Mouse (Mus musculus): ENCODE measurements around the gene Gsdma. TPM values are rescaled to one million over a fixed set of nuclear protein-coding genes. Genes with fewer than 3 reads are reported as not detected.

Gsdma gene
- total and polyA plus RNA-seq, 3 experiments = 0.10 TPM; not detected in 2

DNA sequence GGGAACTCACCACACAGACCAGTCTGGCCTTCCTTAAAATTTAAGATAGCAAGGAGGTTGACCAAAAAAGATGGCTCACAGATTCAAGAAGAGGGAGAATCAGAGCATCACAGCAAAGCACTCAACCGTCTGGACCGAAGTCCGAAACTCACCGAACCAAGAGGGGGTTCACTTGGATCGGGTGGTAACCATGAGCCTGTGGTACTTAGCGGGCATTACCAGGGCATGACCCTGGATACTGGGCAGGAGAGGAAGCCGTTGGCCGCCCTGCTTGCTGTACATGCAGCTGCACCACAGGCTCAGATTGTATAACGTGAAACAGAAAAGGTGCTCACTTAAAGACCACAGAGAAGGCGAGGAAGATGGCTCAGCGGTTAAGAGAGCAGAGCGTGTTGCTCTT, 33.1 kb downstream of the Gsdma start:
- no peak overlapping the region for H3K27ac ChIP-seq (ENCODE audit: insufficient read depth, low read depth)
- no peak for DNase-seq (ENCODE audit: extremely low read depth)
- TF ChIP-seq POLR2A (IDR thresholded peaks at IDR 0.05; ENCODE audit: low read depth, low read length) (peak; percentile 5; the same call in 1 of the 2 replicates), MAX (IDR thresholded peaks at IDR 0.05; ENCODE audit: low read length) (no peak), POLR2AphosphoS2 (IDR thresholded peaks at IDR 0.05; ENCODE audit: low read depth, low read length) (0 out of 2 replicates have a peak, but pooled peaks have one; percentile 26), EP300 (IDR thresholded peaks at IDR 0.05; ENCODE audit: low read length) (no peak)
- H3K9me3 ChIP-seq (replicated peaks; ENCODE audit: low read length) = no peaks in the 10 kb centered on the region
- H3K4me2 ChIP-seq (ENCODE audit: insufficient read depth, low read depth, poor library complexity, severe bottlenecking) = no peak overlapping the region
- no peaks in the 10 kb centered on the region for H3K79me2 ChIP-seq (replicated peaks; ENCODE audit: control insufficient read depth, extremely low read depth, insufficient read depth, poor library complexity, severe bottlenecking)
- dilution Hi-C loops (cut with MboI; ENCODE audit: extremely low pct_ligation_motif_present, extremely low pct_unique_long_range_greater_than_20kb, low sequenced_read_pairs) (no loop called here), in situ Hi-C loops (cut with MboI; ENCODE audit: low pct_ligation_motif_present, low pct_unique_long_range_greater_than_20kb, low sequenced_read_pairs) (loop anchor here (5.0 to 10.0 kb wide), 2 partner anchors 90 to 218 kb away; no protein-coding TSS in a partner anchor)
- H3K36me3 ChIP-seq (replicated peaks in 1 of 2; ENCODE audit: control insufficient read depth in 1 of 2, insufficient read depth in 1 of 2, low read length in 1 of 2) = peaks cover 42 to 55% of the 10 kb centered on the region in 2 experiments
- H3K4me1 ChIP-seq (ENCODE audit: control insufficient read depth in 1 of 2, insufficient read depth in 2 of 2) = peaks cover 8 to 29% of the 10 kb centered on the region in 2 experiments; a peak in 3 of 4 replicates
- no peak overlapping the region for H3K4me3 ChIP-seq (replicated peaks in 1 of 3; ENCODE audit: low read depth in 2 of 3, low read length in 2 of 3, poor library complexity in 1 of 3)
- no peak overlapping the region for H3K9ac ChIP-seq (ENCODE audit: insufficient read depth, low read depth)
- no peaks in the 10 kb centered on the region for H3K27me3 ChIP-seq (replicated peaks)

DNA sequence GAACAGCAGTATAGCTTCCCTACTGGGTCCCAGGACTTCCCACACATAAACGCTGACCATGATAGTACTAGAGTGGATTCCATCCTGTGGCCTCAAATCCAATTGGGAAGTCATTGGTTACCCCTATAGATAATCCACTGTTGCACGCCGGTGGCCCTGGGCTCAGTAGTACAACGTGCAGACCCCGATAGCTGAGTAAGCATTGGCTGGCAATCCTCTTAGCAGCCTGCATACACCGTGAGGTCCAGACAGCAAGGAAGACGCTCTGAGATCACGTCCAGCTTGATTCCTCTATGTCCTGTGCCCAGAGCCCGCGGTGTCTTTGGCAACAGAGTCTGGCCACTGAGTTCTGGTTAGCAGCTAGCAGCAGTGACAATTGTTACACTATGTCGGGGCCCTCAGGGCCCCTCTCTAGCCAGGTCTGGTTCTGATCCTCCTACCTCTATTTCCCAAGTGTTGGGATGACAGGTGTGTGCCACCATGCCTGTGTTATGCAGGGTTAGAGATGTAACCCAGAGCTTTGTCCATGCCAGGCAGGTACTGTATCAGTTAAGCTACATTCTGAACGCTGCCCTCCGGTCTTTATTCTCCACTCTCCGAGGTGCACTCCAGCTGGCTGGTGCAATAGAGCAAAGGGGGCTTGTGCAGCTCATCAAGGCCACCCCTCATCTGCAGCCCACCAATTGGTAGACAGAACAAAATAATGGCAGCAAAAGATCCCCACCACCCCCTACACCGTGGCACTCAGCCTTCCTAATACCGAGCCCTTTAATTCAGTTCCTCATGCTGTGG, 34.9 kb downstream of the Gsdma start:
- H3K4me1 ChIP-seq (ENCODE audit: control insufficient read depth in 1 of 2, insufficient read depth in 2 of 2) = peaks cover 8 to 12% of the 10 kb centered on the region in 2 experiments; a peak in 3 of 4 replicates
- no peak for TF ChIP-seq MAFK (IDR thresholded peaks at IDR 0.05; ENCODE audit: insufficient replicate concordance, low read length)
- TF ChIP-seq SIN3A (IDR thresholded peaks at IDR 0.05; ENCODE audit: low read length) = no peak
- no peak for TF ChIP-seq TBP (conservative IDR thresholded peaks at IDR 0.05; ENCODE audit: low read depth, low read length)
- no peak for TF ChIP-seq MAX (IDR thresholded peaks at IDR 0.05; ENCODE audit: low read length)
- no peak for TF ChIP-seq IRF4 (IDR thresholded peaks at IDR 0.05; ENCODE audit: low read depth, low read length)
- TF ChIP-seq ZKSCAN1 (IDR thresholded peaks at IDR 0.05; ENCODE audit: borderline replicate concordance, low read depth, low read length) = no peak
- no peak for TF ChIP-seq TCF12 (IDR thresholded peaks at IDR 0.05; ENCODE audit: low read depth, low read length)
- no peak for TF ChIP-seq MYC (IDR thresholded peaks at IDR 0.05; ENCODE audit: low read depth, low read length)
- TF ChIP-seq MXI1 (IDR thresholded peaks at IDR 0.05; ENCODE audit: low read depth, low read length) = no peak
- TF ChIP-seq HCFC1 (IDR thresholded peaks at IDR 0.05; ENCODE audit: low read depth, low read length) = no peak
- TF ChIP-seq ETS1 (conservative IDR thresholded peaks at IDR 0.05; ENCODE audit: low read depth, low read length) = no peak
- no peak for TF ChIP-seq PAX5 (IDR thresholded peaks at IDR 0.05; ENCODE audit: low read length)
- no peak for TF ChIP-seq GABPA (IDR thresholded peaks at IDR 0.05; ENCODE audit: insufficient replicate concordance, low read depth, low read length)
- TF ChIP-seq RCOR1 (conservative IDR thresholded peaks at IDR 0.05; ENCODE audit: low read depth, low read length) = no peak
- TF ChIP-seq JUND (conservative IDR thresholded peaks at IDR 0.05; ENCODE audit: low read depth, low read length) = no peak
- H3K4me2 ChIP-seq (ENCODE audit: insufficient read depth, low read depth, poor library complexity, severe bottlenecking) = no peak overlapping the region
- DNase-seq (ENCODE audit: extremely low read depth) = no peak
- no peak overlapping the region for H3K27ac ChIP-seq (ENCODE audit: insufficient read depth, low read depth)
- no peak overlapping the region for H3K4me3 ChIP-seq (replicated peaks in 1 of 3; ENCODE audit: low read depth in 2 of 3, low read length in 2 of 3, poor library complexity in 1 of 3)
- no peaks in the 10 kb centered on the region for H3K79me2 ChIP-seq (replicated peaks; ENCODE audit: control insufficient read depth, extremely low read depth, insufficient read depth, poor library complexity, severe bottlenecking)
- no peaks in the 10 kb centered on the region for H3K27me3 ChIP-seq (replicated peaks)
- dilution Hi-C loops (cut with MboI; ENCODE audit: extremely low pct_ligation_motif_present, extremely low pct_unique_long_range_greater_than_20kb, low sequenced_read_pairs) (no loop called here), in situ Hi-C loops (cut with MboI; ENCODE audit: low pct_ligation_motif_present, low pct_unique_long_range_greater_than_20kb, low sequenced_read_pairs) (loop anchor here (5.0 to 10.0 kb wide), 2 partner anchors 88 to 216 kb away; no protein-coding TSS in a partner anchor)
- H3K9ac ChIP-seq (ENCODE audit: insufficient read depth, low read depth) = no peak overlapping the region
- no peaks in the 10 kb centered on the region for H3K9me3 ChIP-seq (replicated peaks; ENCODE audit: low read length)
- H3K36me3 ChIP-seq (replicated peaks in 1 of 2; ENCODE audit: control insufficient read depth in 1 of 2, insufficient read depth in 1 of 2, low read length in 1 of 2) = peaks cover 28 to 49% of the 10 kb centered on the region in 2 experiments

Measured in CH12.LX (cell line).